Mouse (Mus musculus) B cell, adult (primary cell): ENCODE measurements around the gene Gm3043. TPM values are rescaled to one million over a fixed set of nuclear protein-coding genes. Genes with fewer than 3 reads are reported as not detected.

Source experiments
- total RNA-seq: library from RNA; stranded (reverse); gene quantifications from 4 replicates; pipeline ENCODE4 v1.2.4, GENCODE M21; 2023; ENCODE audit not compliant: inconsistent age

Gm3043 gene
- total RNA-seq, result not detected in 4 replicates

GRCm38 (mm10) chr14:3688483-3688882, at the start of gene Gm3043:
Gene Gm3043, plus strand, starts transcription at chr14:3688783.

GRCm38 (mm10) chr14:3651730-3652129, 36.9 kb upstream of the Gm3043 start, which contains the start of gene Gm3020:
Gene Gm3020, plus strand, starts transcription at chr14:3652030.

Other genes starting within 250 kb of the Gm3043 start
- gene Gm10408, start 239.4 kb upstream of the Gm3043 start, total RNA-seq, result not detected in 4 replicates
- not detected in 4 replicates for gene Gm3012, start 54.3 kb upstream of the Gm3043 start, total RNA-seq
- not detected in 4 replicates for gene Gm3020, start 36.8 kb upstream of the Gm3043 start, total RNA-seq
- not detected in 4 replicates for gene Gm3002, start 121.3 kb downstream of the Gm3043 start, total RNA-seq
- gene Gm3033, start 157.5 kb downstream of the Gm3043 start, total RNA-seq, result not detected in 4 replicates
- gene Gm2916, start 195.4 kb downstream of the Gm3043 start, total RNA-seq, result not detected in 4 replicates
- gene Gm3029, start 243.0 kb downstream of the Gm3043 start, total RNA-seq, result not detected in 4 replicates